Mouse (Mus musculus) lung, adult 10 weeks (tissue): ENCODE results near the gene Gm28434. TPM values are rescaled to one million over a fixed set of nuclear protein-coding genes. Genes with fewer than 3 reads are reported as not detected.

Source experiments
- polyA plus RNA-seq: library from polyadenylated mRNA; stranded (reverse); fragments of 350-450 nt; fragmentation: Illumina TruSeq; extraction: RNeasy Lipid Tissue Mini Kit (QIAGEN cat#74804); gene quantifications from one replicate; pipeline ENCODE4 v1.2.3, GENCODE M21; 2014; ENCODE audit warnings: low read depth, low replicate concordance; ENCODE audit not compliant: insufficient read depth

Gene Gm28434
- polyA plus RNA-seq: not detected

GRCm38 (mm10) chr5:87969201-87969600 is at the start of gene Gm28434, which contains the start of gene 2310003L06Rik:
Gene Gm28434 (plus strand): TSS chr5:87969517.
Gene 2310003L06Rik (plus strand): TSS chr5:87969459.

GRCm38 (mm10) chr5:87925372-87925771 is 43.9 kb upstream of the Gm28434 start, which contains the start of gene Csn3:
Gene Csn3 (plus strand): TSS chr5:87925579.

GRCm38 (mm10) chr5:87979139-87979538 is 9.8 kb downstream of the Gm28434 start, which contains the start of gene Cabs1:
Gene Cabs1 (plus strand): TSS chr5:87979439.

GRCm38 (mm10) chr5:88002249-88002648 is 32.9 kb downstream of the Gm28434 start, which contains the start of gene Smr3a:
Gene Smr3a (plus strand): TSS chr5:88002549.

Other genes starting within 250 kb of the Gm28434 start
- gene Csn1s2a, start 194.9 kb upstream of the Gm28434 start, polyA plus RNA-seq: not detected
- not detected for gene Csn1s2b, start 161.4 kb upstream of the Gm28434 start, polyA plus RNA-seq
- not detected for gene Prr27, start 143.8 kb upstream of the Gm28434 start, polyA plus RNA-seq
- gene Odam, start 84.5 kb upstream of the Gm28434 start, polyA plus RNA-seq: not detected
- not detected for gene Csn3, start 43.9 kb upstream of the Gm28434 start, polyA plus RNA-seq
- not detected for gene 2310003L06Rik, start 58 bp upstream of the Gm28434 start, polyA plus RNA-seq
- gene Cabs1, start 9.9 kb downstream of the Gm28434 start, polyA plus RNA-seq: not detected
- gene Smr3a, start 33.0 kb downstream of the Gm28434 start, polyA plus RNA-seq: not detected
- gene Smr2, start 117.0 kb downstream of the Gm28434 start, polyA plus RNA-seq: not detected
- gene Gm11116, start 142.0 kb downstream of the Gm28434 start, polyA plus RNA-seq: not detected
- gene Gm11115, start 184.6 kb downstream of the Gm28434 start, polyA plus RNA-seq: not detected